Mouse (Mus musculus) kidney, embryonic 16.5 days (tissue): ENCODE data around the gene Flnc. TPM values are rescaled to one million over a fixed set of nuclear protein-coding genes. Genes with fewer than 3 reads are reported as not detected.

ENCODE experiments used
- ATAC-seq: fragments of 200-750 bp; cut with Nextera tagmentation; 2 replicates; pipeline ENCODE4 v1.8.0; 2017; ENCODE audit warnings: moderate TSS enrichment; ENCODE audit not compliant: low FRiP score, low TSS enrichment
- H3K27ac ChIP-seq: fragments of 300-500 bp; sonication (generic); 2 replicates; pipeline ENCODE4 v1.5.1; 2014; ENCODE audit warnings: low read length
- H3K27me3 ChIP-seq: fragments of 300-500 bp; sonication (generic); 2 replicates; pipeline ENCODE4 v1.6.1; 2014; ENCODE audit warnings: low read length, control low read depth, mixed read lengths; ENCODE audit not compliant: insufficient read depth
- H3K36me3 ChIP-seq: fragments of 300-500 bp; sonication (generic); 2 replicates; pipeline ENCODE4 v1.6.1; 2014; ENCODE audit warnings: low read length, control low read depth, mixed read lengths; ENCODE audit not compliant: insufficient read depth
- H3K4me1 ChIP-seq: fragments of 300-500 bp; sonication (generic); 2 replicates; pipeline ENCODE4 v1.6.1; 2014; ENCODE audit warnings: low read length, control low read depth, mixed read lengths; ENCODE audit not compliant: insufficient read depth
- H3K4me2 ChIP-seq: fragments of 300-500 bp; sonication (generic); replicated peaks from 2 replicates; pipeline ENCODE4 v1.6.1; 2014; ENCODE audit warnings: low read depth, low read length
- H3K4me3 ChIP-seq: fragments of 300-500 bp; sonication (generic); 2 replicates; pipeline ENCODE4 v1.5.1; 2014; ENCODE audit warnings: mild to moderate bottlenecking, low read length
- H3K9ac ChIP-seq: fragments of 300-500 bp; sonication (generic); replicated peaks from 2 replicates; pipeline ENCODE4 v1.6.1; 2014; ENCODE audit warnings: low read length
- H3K9me3 ChIP-seq: fragments of 300-500 bp; sonication (generic); 2 replicates; pipeline ENCODE4 v1.6.1; 2016; ENCODE audit warnings: low read length, control low read depth
- WGBS: fragments of 180-500 bp; shearing (Covaris S2); extraction: QIAGEN DNeasy Blood & Tissue Kit; methylation state at CpG from one replicate; pipeline ENCODE4 v1.1.7; 2014; 5-methylcytosine and 5-hydroxymethylcytosine counted together
- polyA plus RNA-seq: library from polyadenylated mRNA; unstranded; fragments of >200 nt; fragmentation: Nextera tagmentation; extraction: Ambion mirVana; gene quantifications from 2 replicates; pipeline ENCODE4 v1.2.1, GENCODE M21; 2015

The Flnc gene
- polyA plus RNA-seq, 1 experiment from 2014 or later = 8.0 TPM

DNA sequence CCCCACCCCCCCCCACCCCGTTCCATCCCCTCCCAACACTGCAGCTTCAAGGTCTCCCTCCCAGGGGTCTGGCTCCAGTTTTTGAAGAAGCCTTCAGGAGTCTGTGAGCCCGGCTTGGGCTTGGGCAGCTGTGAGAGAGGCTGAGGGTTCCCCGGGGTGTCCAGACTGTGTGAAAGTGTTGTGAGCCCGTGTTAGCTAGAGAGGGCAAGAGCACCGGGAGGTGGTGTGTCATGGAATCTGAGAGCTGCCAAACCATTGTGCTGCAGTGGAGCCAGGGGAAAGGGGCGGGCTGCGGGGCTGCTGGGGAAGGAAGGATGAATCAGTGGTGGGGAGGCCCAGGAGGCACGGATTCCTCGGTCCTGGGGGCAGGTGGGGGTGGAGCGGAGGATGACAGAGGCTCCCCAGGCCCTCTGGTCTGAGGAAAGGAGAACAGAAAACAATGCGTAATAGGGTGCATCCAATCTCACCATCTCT is 3.4 kb downstream of the Flnc start:
- 0 out of 2 replicates have a peak, but pooled peaks have one; percentile 16 for ATAC-seq
- Histone ChIP-seq H3K4me3 (peak overlapping the region; percentile 61; the same call in 1 of the 2 replicates), H3K9me3 (no peaks in the 10 kb centered on the region), H3K36me3 (0 out of 2 replicates have a peak, but pooled peaks cover 7% of the 10 kb centered on the region), H3K27ac (peak overlapping the region; percentile 88), H3K4me2 (peak overlapping the region; percentile 89), H3K9ac (peak overlapping the region; percentile 39), H3K4me1 (peaks cover 47% of the 10 kb centered on the region), H3K27me3 (peaks cover 24% of the 10 kb centered on the region; the same call in 1 of the 2 replicates)
- WGBS = 10% methylated on average over 11 of the region's 11 CpGs

DNA sequence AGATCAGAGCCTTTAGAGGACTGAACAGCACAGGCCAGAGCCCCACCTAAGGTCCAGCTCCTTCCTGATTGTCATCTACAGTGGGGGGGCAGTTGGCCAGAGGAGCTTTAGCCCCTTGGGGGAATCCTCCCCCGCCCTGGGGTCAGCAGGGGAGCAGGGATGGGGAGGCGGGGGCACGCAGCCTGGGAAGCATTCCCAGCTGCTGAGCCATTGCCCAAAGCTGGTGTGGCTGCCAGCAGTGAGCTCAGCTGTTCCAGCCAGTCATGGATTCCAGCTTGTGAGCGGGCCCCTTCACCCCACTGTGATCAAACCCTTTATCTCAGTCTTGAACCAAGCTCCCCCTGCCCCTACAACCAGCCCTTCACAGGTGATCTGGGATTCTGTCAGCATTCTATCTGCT is 6.2 kb downstream of the Flnc start:
- Histone ChIP-seq H3K36me3 (peaks cover 10% of the 10 kb centered on the region; the same call in 1 of the 2 replicates), H3K4me3 (no peak overlapping the region), H3K4me1 (peaks cover 29% of the 10 kb centered on the region), H3K4me2 (no peak overlapping the region), H3K27ac (no peak overlapping the region), H3K27me3 (0 out of 2 replicates have a peak, but pooled peaks cover 3% of the 10 kb centered on the region), H3K9me3 (no peaks in the 10 kb centered on the region), H3K9ac (no peak overlapping the region)
- 69% methylated on average over 4 of the region's 4 CpGs for WGBS
- ATAC-seq = no peak

GRCm38 (mm10) chr6:29439789-29440188 is 6.7 kb downstream of the Flnc start:
- 88% methylated on average over 6 of the region's 6 CpGs for WGBS
- Histone ChIP-seq H3K9ac (no peak overlapping the region), H3K27ac (no peak overlapping the region), H3K4me2 (no peak overlapping the region), H3K27me3 (no peaks in the 10 kb centered on the region), H3K9me3 (no peaks in the 10 kb centered on the region), H3K4me3 (no peak overlapping the region), H3K36me3 (peaks cover 10% of the 10 kb centered on the region; the same call in 1 of the 2 replicates), H3K4me1 (peaks cover 24% of the 10 kb centered on the region)
- ATAC-seq = no peak

DNA sequence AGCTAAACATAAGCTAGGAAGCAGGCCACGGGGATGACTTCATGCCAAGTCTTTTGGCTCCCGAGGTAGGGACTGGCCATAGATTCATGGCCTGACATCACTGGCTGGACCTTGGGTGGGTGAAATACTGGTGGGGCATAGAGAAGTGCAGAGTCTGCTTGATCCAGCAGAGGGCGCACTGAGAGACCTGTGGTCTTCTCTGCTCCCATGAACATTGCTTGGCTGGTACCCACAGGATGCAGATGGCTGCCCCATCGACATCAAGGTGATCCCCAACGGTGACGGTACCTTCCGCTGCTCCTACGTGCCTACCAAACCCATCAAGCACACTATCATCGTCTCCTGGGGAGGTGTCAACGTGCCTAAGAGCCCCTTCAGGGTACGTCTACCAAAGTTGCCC is 11.7 kb downstream of the Flnc start:
- Histone ChIP-seq H3K27me3 (no peaks in the 10 kb centered on the region), H3K36me3 (peaks cover 32% of the 10 kb centered on the region; the same call in 1 of the 2 replicates), H3K9ac (no peak overlapping the region), H3K27ac (no peak overlapping the region), H3K4me2 (no peak overlapping the region), H3K4me1 (no peaks in the 10 kb centered on the region), H3K4me3 (no peak overlapping the region), H3K9me3 (no peaks in the 10 kb centered on the region)
- WGBS = 70% methylated on average over 11 of the region's 11 CpGs
- ATAC-seq = no peak

DNA sequence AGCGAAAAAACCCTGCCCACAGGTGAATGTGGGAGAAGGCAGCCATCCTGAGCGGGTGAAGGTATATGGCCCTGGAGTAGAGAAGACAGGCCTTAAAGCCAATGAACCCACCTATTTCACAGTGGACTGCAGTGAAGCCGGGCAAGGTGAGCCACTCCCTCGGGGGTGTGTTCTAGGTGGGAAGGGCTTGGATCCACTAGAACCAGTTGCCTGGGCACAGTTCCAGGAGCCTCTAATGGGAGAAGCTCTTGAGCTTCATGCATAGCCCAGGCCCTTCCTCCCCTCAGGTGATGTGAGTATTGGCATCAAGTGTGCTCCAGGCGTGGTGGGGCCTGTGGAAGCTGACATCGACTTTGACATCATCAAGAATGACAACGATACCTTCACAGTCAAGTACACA is 12.3 kb downstream of the Flnc start:
- no peak overlapping the region for H3K4me2 ChIP-seq
- 94% methylated on average over 7 of the region's 7 CpGs for WGBS
- no peaks in the 10 kb centered on the region for H3K4me1 ChIP-seq
- peaks cover 31% of the 10 kb centered on the region; the same call in 1 of the 2 replicates for H3K36me3 ChIP-seq
- no peak overlapping the region for H3K4me3 ChIP-seq
- no peaks in the 10 kb centered on the region for H3K9me3 ChIP-seq
- H3K27ac ChIP-seq = no peak overlapping the region
- no peaks in the 10 kb centered on the region for H3K27me3 ChIP-seq
- ATAC-seq = no peak
- no peak overlapping the region for H3K9ac ChIP-seq

DNA sequence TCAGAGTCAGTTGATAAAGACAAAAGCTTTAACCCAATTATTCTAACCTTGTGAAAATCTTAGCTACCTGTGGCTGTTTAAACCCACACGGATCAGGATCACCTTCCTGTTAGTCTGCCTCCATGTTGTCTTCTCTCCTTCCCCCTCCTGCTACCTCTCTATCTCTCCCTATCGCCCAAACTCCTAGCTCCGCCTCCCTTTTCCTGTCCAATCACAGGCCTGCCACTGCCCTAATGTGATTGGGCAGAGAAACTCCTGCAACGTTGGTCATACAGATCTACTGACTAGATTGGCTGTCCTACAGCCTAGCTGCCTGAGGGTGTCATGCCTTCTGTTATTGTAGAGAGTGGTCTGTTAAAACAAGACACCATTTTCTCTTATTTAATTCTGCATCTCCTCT is 16.8 kb downstream of the Flnc start:
- ATAC-seq = no peak
- WGBS = 33% methylated on average over 4 of the region's 4 CpGs
- Histone ChIP-seq H3K27ac (no peak overlapping the region), H3K36me3 (peaks cover 42% of the 10 kb centered on the region; the same call in 1 of the 2 replicates), H3K4me3 (no peak overlapping the region), H3K4me2 (no peak overlapping the region), H3K27me3 (no peaks in the 10 kb centered on the region), H3K9ac (no peak overlapping the region), H3K9me3 (no peaks in the 10 kb centered on the region), H3K4me1 (no peaks in the 10 kb centered on the region)

- H3K27me3 ChIP-seq = no peaks in the 10 kb centered on the region
- no peak overlapping the region for H3K4me3 ChIP-seq
- peaks cover 36% of the 10 kb centered on the region; the same call in 1 of the 2 replicates for H3K36me3 ChIP-seq
- ATAC-seq = no peak
- no peaks in the 10 kb centered on the region for H3K9me3 ChIP-seq
- H3K9ac ChIP-seq = no peak overlapping the region
- H3K4me1 ChIP-seq = no peaks in the 10 kb centered on the region
- H3K4me2 ChIP-seq = no peak overlapping the region
- whole genome bisulfite sequencing = 95% methylated on average over 6 of the region's 6 CpGs
- no peak overlapping the region for H3K27ac ChIP-seq
Observed at GRCm38 (mm10) chr6:29450667-29451066, 17.6 kb downstream of the Flnc start.

DNA sequence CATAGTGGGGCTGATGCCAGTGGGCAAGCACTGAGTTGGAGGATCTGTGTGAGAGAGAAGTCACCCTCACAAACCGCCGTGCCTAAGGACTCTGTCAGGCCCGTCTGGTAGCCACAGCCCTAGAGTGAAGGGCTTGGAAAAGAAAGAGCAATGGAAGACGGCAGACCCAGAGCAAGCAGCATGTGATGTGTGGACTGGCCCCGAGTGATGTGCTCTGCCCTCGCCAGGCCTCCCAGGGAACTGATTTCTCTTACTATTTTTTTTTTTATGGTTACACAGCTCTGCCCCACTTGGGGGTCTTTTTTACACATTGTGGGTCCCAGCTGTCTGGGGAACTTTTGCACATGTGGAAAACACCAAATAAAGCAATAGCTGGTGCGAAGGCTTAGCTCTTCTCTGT is 28.4 kb downstream of the Flnc start:
- no peak overlapping the region for H3K9ac ChIP-seq
- 51% methylated on average over 7 of the region's 7 CpGs for WGBS
- no peaks in the 10 kb centered on the region for H3K27me3 ChIP-seq

GRCm38 (mm10) chr6:29463388-29463787 is 30.3 kb downstream of the Flnc start:
- no peaks in the 10 kb centered on the region for H3K9me3 ChIP-seq
- no peaks in the 10 kb centered on the region for H3K27me3 ChIP-seq
- peaks cover 2% of the 10 kb centered on the region; the same call in 1 of the 2 replicates for H3K4me1 ChIP-seq
- H3K4me3 ChIP-seq = no peak overlapping the region
- no peak overlapping the region for H3K9ac ChIP-seq
- ATAC-seq = no peak
- 0 out of 2 replicates have a peak, but pooled peaks cover 3% of the 10 kb centered on the region for H3K36me3 ChIP-seq
- H3K4me2 ChIP-seq = no peak overlapping the region
- WGBS = 75% methylated on average over 3 of the region's 3 CpGs
- no peak overlapping the region for H3K27ac ChIP-seq

More for the DNA sequence above, 28.4 kb downstream of the Flnc start:
- ATAC-seq = no peak
- Histone ChIP-seq H3K27ac (no peak overlapping the region), H3K36me3 (0 out of 2 replicates have a peak, but pooled peaks cover 3% of the 10 kb centered on the region), H3K4me3 (no peak overlapping the region), H3K4me1 (no peaks in the 10 kb centered on the region), H3K4me2 (no peak overlapping the region), H3K9me3 (no peaks in the 10 kb centered on the region)

GRCm38 (mm10) chr6:29467583-29468354 is 34.7 kb downstream of the Flnc start, which contains the start of gene Atp6v1f:
Gene Atp6v1f (plus strand): TSS chr6:29467718.
- peaks cover 7% of the 10 kb centered on the region for H3K4me1 ChIP-seq
- peak within 1 kb of the TSS; percentile 70 for H3K9ac ChIP-seq
- no peaks in the 10 kb centered on the region for H3K9me3 ChIP-seq
- peaks cover 10% of the 10 kb centered on the region for H3K36me3 ChIP-seq
- under 1% methylated on average over 39 of the region's 39 CpGs for WGBS
- peak within 1 kb of the TSS; percentile 62 for H3K4me2 ChIP-seq
- ATAC-seq = peak; percentile 94
- H3K4me3 ChIP-seq = peak within 1 kb of the TSS; percentile 81
- no peaks in the 10 kb centered on the region for H3K27me3 ChIP-seq
- H3K27ac ChIP-seq = peak within 1 kb of the TSS; percentile 82
